Mouse (Mus musculus): ENCODE data around the gene Nkx2-1. TPM values are rescaled to one million over a fixed set of nuclear protein-coding genes. Genes with fewer than 3 reads are reported as not detected.
"Not testable (repeated sequence)": the region's sequence is repeated elsewhere in the genome, so short reads cannot be mapped to it uniquely, and the experiment has no call there.

Gene Nkx2-1
- polyA plus RNA-seq, 1 experiment from 2014 or later: not detected

DNA sequence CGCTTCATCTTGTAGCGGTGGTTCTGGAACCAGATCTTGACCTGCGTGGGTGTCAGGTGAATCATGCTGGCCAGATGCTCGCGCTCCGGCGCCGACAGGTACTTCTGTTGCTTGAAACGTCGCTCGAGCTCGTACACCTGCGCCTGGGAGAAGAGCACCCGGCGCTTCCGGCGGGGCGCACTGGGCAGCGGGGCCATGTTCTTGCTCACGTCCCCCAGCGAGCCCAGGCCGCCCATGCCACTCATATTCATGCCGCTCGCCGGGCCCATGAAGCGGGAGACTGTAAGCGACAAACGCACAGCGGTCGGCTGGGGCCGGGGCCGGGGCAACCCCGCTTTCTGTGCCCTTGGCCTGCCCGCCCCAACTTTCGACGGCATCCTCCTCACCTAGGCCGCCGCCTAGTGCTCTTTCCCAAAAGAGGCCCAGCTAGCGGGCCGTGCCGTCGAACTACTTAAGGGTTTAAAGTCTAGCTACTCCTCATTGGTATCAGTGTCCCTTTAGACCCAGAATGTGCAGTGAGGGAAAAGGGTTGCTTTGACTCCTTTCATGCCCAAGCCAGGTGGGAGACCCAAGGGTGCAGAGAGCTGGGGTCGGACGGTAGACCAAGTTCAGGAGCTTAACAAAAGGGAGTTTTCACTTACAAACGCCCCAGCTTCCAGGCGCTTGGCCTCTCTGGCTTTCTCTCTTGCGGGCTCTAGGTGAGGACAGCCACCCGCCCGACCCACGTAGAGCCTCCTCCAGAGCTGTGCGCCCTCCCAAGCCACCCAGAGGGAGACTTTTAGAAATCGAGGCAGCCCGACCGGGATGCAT, 3.0 kb downstream of the Nkx2-1 start:
- no peak for ATAC-seq (ENCODE audit: insufficient number of reproducible peaks, low FRiP score, low TSS enrichment, low read depth)
- no peak overlapping the region for H3K27ac ChIP-seq (replicated peaks)
- peaks cover 31% of the 10 kb centered on the region for H3K4me1 ChIP-seq
- peaks cover 97% of the 10 kb centered on the region for H3K27me3 ChIP-seq
- H3K9ac ChIP-seq: no peak overlapping the region
- H3K4me2 ChIP-seq (replicated peaks): peak overlapping the region; percentile 1; the same call in 1 of the 2 replicates
- 2% methylated on average over 54 of the region's 54 CpGs for WGBS
- no peaks in the 10 kb centered on the region for H3K9me3 ChIP-seq (replicated peaks)
- H3K36me3 ChIP-seq: no peaks in the 10 kb centered on the region
- H3K4me3 ChIP-seq (replicated peaks): no peak overlapping the region

DNA sequence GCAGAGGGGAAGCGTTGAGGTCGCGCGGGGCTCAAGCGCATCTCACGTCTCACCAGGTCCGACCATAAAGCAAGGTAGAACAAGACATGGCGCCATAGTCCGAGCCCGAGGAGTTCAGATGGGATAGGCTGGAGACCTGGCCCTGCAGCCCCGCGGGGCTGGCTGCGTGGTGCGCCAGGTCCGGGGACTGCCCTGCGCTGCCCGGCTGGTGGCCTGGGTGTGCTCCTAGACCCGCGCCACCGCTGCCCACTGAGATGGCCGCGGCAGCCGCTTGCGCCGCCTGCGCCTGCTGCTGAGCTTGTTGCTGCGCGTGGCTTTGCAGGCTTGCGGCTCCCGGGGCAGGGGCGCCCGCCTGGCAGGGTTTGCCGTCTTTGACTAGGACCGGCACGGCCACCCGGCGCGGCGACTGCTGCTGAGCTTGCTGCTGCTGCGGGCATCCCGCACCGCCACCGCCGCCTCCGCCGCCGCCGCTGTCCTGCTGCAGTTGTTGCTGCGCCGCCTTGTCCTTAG, 3.7 kb downstream of the Nkx2-1 start:
- H3K9ac ChIP-seq: no peak overlapping the region
- no peaks in the 10 kb centered on the region for H3K36me3 ChIP-seq
- H3K4me3 ChIP-seq (replicated peaks): peak overlapping the region; percentile 20; the same call in 1 of the 2 replicates
- peaks cover 31% of the 10 kb centered on the region for H3K4me1 ChIP-seq
- H3K27me3 ChIP-seq: peaks cover 97% of the 10 kb centered on the region
- H3K27ac ChIP-seq (replicated peaks): no peak overlapping the region
- ATAC-seq (ENCODE audit: insufficient number of reproducible peaks, low FRiP score, low TSS enrichment, low read depth): no peak
- peak overlapping the region; percentile 1 for H3K4me2 ChIP-seq (replicated peaks)
- H3K9me3 ChIP-seq (replicated peaks): no peaks in the 10 kb centered on the region
- 1% methylated on average over 50 of the region's 50 CpGs for WGBS

DNA sequence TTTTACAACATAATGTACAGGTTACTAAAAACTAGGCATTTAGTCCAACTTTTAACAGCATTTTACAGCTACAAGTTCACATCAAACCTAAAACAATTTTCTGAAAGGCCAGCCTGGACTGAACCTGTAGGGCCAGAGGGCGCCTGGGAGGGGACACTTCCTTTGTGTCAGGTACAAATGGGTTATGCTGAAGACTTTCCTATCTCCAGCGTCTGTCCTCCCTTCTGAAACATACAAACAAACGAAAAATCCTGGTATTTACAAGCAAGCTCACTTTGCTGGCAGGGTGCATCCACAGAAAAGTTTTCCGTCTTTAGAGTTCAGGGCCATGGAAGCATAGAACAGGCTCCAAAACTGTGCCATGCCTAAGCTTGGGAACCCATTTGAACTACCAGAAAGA, 4.6 kb downstream of the Nkx2-1 start:
- Histone ChIP-seq H3K9me3 (replicated peaks) (no peaks in the 10 kb centered on the region), H3K36me3 (no peaks in the 10 kb centered on the region), H3K4me2 (replicated peaks) (no peak overlapping the region), H3K4me1 (peaks cover 31% of the 10 kb centered on the region), H3K4me3 (replicated peaks) (no peak overlapping the region), H3K27ac (replicated peaks) (no peak overlapping the region), H3K27me3 (peaks cover 96% of the 10 kb centered on the region), H3K9ac (no peak overlapping the region)
- ATAC-seq (ENCODE audit: insufficient number of reproducible peaks, low FRiP score, low TSS enrichment, low read depth): no peak
- 3% methylated on average over 4 of the region's 4 CpGs for WGBS

- no peak overlapping the region for H3K4me3 ChIP-seq (replicated peaks)
- no peak overlapping the region for H3K9ac ChIP-seq
- no peak for ATAC-seq (ENCODE audit: insufficient number of reproducible peaks, low FRiP score, low TSS enrichment, low read depth)
- 2% methylated on average over 3 of the region's 3 CpGs for WGBS
- no peaks in the 10 kb centered on the region for H3K9me3 ChIP-seq (replicated peaks)
- H3K36me3 ChIP-seq: no peaks in the 10 kb centered on the region
- H3K4me1 ChIP-seq: peaks cover 28% of the 10 kb centered on the region
- H3K4me2 ChIP-seq (replicated peaks): no peak overlapping the region
- H3K27ac ChIP-seq (replicated peaks): no peak overlapping the region
- H3K27me3 ChIP-seq: peaks cover 96% of the 10 kb centered on the region
These were observed 5.6 kb downstream of the Nkx2-1 start for GRCm38 (mm10) chr12:56531051-56531620.

DNA sequence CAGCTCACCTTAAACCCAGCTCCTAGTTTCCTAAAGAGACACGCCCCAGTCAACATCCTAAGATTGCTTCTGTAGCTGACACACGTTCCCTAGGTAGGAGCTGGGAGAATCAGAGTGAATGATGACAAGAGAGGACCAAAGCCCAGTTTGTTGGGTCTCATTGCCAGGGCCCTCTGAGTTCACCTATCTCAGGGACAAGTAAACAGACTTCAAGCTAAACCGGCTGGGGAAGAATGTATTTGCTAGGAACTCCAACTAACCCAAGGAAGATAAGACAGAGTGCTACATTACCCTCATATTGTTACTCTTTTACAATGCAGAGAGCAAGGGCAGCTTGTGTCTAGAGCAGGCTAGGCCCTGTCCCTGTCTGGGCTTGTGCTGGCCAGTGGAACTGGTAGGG, 6.8 kb downstream of the Nkx2-1 start:
- Histone ChIP-seq H3K36me3 (no peaks in the 10 kb centered on the region), H3K9ac (no peak overlapping the region), H3K4me2 (replicated peaks) (no peak overlapping the region), H3K4me3 (replicated peaks) (no peak overlapping the region), H3K4me1 (peaks cover 16% of the 10 kb centered on the region), H3K27me3 (peaks cover 93% of the 10 kb centered on the region), H3K9me3 (replicated peaks) (no peaks in the 10 kb centered on the region), H3K27ac (replicated peaks) (no peak overlapping the region)
- WGBS: 3% methylated on average over 3 of the region's 3 CpGs
- ATAC-seq (ENCODE audit: insufficient number of reproducible peaks, low FRiP score, low TSS enrichment, low read depth): no peak

DNA sequence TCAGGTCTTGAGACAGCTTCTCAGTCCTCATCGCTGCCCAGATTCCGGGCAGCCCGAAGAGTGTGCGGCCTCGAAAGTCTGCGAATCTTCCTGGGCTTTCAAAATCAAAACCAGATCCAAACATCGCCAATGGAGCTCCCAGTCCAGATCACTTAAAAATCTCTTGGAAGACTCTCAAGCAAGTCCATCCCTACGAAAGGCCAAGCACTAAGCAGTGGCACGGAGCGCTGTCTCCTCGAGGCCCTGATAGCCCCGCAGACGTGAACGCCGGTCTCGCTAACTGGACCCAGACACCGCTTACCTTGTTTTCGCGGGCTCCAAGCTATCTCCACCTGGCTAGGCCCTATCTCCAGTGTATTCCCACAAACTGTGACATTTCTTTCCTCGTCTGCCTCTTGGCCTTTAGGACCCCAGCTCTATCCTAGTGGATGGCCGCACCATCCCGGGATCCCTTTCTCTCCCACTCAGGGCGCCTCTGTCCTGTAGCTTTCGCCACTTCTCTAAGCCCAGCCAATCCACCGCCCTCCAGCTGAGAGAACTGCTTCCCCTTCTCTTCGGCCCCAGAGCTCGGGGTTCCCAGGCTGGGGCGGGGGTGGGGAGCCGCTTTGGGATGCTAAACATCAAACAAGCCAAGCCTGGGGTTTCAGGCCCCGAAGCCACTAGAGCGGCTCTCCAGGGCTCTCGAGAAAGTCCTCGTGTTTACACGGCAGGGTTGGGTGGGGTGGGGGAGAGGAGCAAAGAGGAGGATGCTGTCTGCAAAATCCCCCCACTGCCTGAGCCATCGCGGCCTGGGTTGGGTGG, 7.6 kb downstream of the Nkx2-1 start:
- Histone ChIP-seq H3K9ac (no peak overlapping the region), H3K27me3 (peaks cover 93% of the 10 kb centered on the region), H3K4me3 (replicated peaks) (no peak overlapping the region), H3K27ac (replicated peaks) (no peak overlapping the region), H3K4me1 (peaks cover 8% of the 10 kb centered on the region), H3K9me3 (replicated peaks) (no peaks in the 10 kb centered on the region), H3K4me2 (replicated peaks) (no peak overlapping the region), H3K36me3 (no peaks in the 10 kb centered on the region)
- 2% methylated on average over 36 of the region's 36 CpGs for whole genome bisulfite sequencing
- ATAC-seq (ENCODE audit: insufficient number of reproducible peaks, low FRiP score, low TSS enrichment, low read depth): no peak

DNA sequence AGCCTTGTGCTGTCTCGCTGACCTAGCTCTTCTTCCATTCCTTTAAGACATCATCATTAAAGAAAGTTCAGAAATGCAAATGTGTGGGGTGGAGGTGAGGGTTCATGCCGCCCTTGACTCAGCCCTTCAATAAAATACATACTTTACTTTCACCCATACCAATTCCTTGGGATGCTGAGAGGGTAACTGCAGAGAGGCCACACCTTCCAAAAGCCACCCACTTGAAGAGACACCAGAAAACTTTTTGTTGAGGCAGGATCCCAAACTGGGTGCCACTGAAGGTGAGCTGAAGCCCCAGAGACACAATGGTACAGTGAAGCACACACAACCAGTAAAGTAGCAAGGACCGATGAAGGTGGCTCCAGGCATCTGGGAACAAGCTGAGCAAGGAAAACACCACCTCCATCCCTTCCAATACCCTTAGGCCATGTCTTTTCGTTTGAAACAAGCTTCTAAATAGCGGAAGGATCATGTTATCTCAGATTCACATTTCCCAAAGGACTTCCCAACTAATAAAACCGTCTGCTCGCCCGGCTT, 8.6 kb downstream of the Nkx2-1 start:
- H3K27ac ChIP-seq (replicated peaks): no peak overlapping the region

DNA sequence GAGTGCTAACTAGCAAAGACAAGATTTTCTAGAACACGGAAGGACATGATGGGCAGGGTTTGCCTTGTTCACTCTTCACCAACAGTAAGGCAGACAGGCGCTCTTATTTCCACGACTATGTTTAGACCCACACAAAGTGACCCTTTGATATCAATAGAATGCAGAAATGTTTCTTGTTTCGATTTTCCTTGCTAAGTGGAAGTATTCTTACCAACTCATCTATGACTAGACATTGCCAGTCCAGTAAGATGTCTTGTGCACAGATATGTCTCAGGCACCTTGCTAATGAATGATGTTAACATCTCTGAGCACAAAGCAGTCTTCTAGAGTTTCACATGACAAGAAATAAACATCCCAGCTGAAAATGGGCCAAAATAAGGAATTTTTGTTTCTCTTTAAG, 9.6 kb downstream of the Nkx2-1 start:
- H3K4me2 ChIP-seq (replicated peaks): no peak overlapping the region
- H3K9ac ChIP-seq: no peak overlapping the region
- ATAC-seq (ENCODE audit: insufficient number of reproducible peaks, low FRiP score, low TSS enrichment, low read depth): no peak
- H3K27me3 ChIP-seq: peaks cover 96% of the 10 kb centered on the region
- no peak overlapping the region for H3K27ac ChIP-seq (replicated peaks)
- no peaks in the 10 kb centered on the region for H3K9me3 ChIP-seq (replicated peaks)
- 18% methylated on average over 4 of the region's 4 CpGs for WGBS
- H3K4me1 ChIP-seq: no peaks in the 10 kb centered on the region
- H3K36me3 ChIP-seq: no peaks in the 10 kb centered on the region
- no peak overlapping the region for H3K4me3 ChIP-seq (replicated peaks)

More for the DNA sequence above, 8.6 kb downstream of the Nkx2-1 start:
- ATAC-seq (ENCODE audit: insufficient number of reproducible peaks, low FRiP score, low TSS enrichment, low read depth): no peak
- Histone ChIP-seq H3K36me3 (no peaks in the 10 kb centered on the region), H3K4me1 (peaks cover 3% of the 10 kb centered on the region), H3K4me3 (replicated peaks) (no peak overlapping the region), H3K27me3 (peaks cover 93% of the 10 kb centered on the region), H3K4me2 (replicated peaks) (no peak overlapping the region), H3K9me3 (replicated peaks) (no peaks in the 10 kb centered on the region), H3K9ac (no peak overlapping the region)
- 1% methylated on average over 8 of the region's 8 CpGs for WGBS

- H3K4me3 ChIP-seq (replicated peaks); H3K4me2 ChIP-seq (replicated peaks); H3K9ac ChIP-seq; H3K4me1 ChIP-seq; H3K36me3 ChIP-seq; H3K27ac ChIP-seq (replicated peaks); ATAC-seq (ENCODE audit: insufficient number of reproducible peaks, low FRiP score, low TSS enrichment, low read depth); H3K9me3 ChIP-seq (replicated peaks): not testable (repeated sequence)
- WGBS: 4% methylated on average over 11 of the region's 16 CpGs
- peaks cover 93% of the 10 kb centered on the region for H3K27me3 ChIP-seq
These were observed 11.4 kb downstream of the Nkx2-1 start for GRCm38 (mm10) chr12:56525219-56525797.

DNA sequence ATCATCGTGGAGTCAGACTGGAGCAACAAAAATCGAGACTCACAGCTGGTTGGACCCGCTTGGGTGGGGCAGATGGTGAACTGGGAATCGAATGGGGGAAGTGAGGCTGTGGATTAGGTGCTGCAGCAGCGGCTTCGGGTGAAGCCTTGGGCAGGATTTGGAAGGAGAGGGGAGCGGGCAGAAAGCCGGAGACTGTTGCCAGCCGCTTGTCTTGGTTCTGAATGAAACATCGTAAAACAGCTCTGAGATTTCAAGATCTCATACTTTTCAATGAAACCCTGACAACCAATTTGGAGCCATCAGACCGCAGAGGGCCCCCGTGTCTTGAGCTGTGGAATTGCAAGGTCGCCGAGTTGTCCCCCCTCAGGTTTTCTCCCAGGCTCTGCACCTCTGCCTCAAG, 12.5 kb downstream of the Nkx2-1 start:
- Histone ChIP-seq H3K27me3 (peaks cover 93% of the 10 kb centered on the region), H3K9me3 (replicated peaks) (no peaks in the 10 kb centered on the region), H3K9ac (no peak overlapping the region), H3K4me1 (peaks cover 12% of the 10 kb centered on the region; the same call in 1 of the 2 replicates), H3K4me3 (replicated peaks) (no peak overlapping the region), H3K4me2 (replicated peaks) (no peak overlapping the region), H3K27ac (replicated peaks) (no peak overlapping the region), H3K36me3 (no peaks in the 10 kb centered on the region)
- no peak for ATAC-seq (ENCODE audit: insufficient number of reproducible peaks, low FRiP score, low TSS enrichment, low read depth)
- 8% methylated on average over 14 of the region's 14 CpGs for WGBS

- Histone ChIP-seq H3K4me2 (replicated peaks) (no peak overlapping the region), H3K36me3 (no peaks in the 10 kb centered on the region), H3K9ac (no peak overlapping the region), H3K27me3 (peaks cover 94% of the 10 kb centered on the region), H3K4me1 (peaks cover 12% of the 10 kb centered on the region; the same call in 1 of the 2 replicates), H3K4me3 (replicated peaks) (no peak overlapping the region), H3K9me3 (replicated peaks) (no peaks in the 10 kb centered on the region), H3K27ac (replicated peaks) (no peak overlapping the region)
- WGBS: 13% methylated on average over 4 of the region's 4 CpGs
- no peak for ATAC-seq (ENCODE audit: insufficient number of reproducible peaks, low FRiP score, low TSS enrichment, low read depth)
These were observed 14.5 kb downstream of the Nkx2-1 start for GRCm38 (mm10) chr12:56522191-56522590.

Data from embryonic facial prominence, embryonic 15.5 days (tissue).